Mouse (Mus musculus): ENCODE measurements around the gene Lifr.

Lifr gene

GRCm38 (mm10) chr15:7157658-7158057 is 67.2 kb downstream of the Lifr start:
- DNase-seq (ENCODE audit: low read depth, low spot score), result no peak

GRCm38 (mm10) chr15:7159869-7160268 is 69.5 kb downstream of the Lifr start:
- DNase-seq (ENCODE audit: low read depth, low spot score), result no peak

- DNase-seq (ENCODE audit: low read depth, low spot score), result no peak
Measured at GRCm38 (mm10) chr15:7160321-7160720, 69.9 kb downstream of the Lifr start.

- DNase-seq (ENCODE audit: low read depth, low spot score), result no peak
Measured at GRCm38 (mm10) chr15:7163851-7164250, 73.4 kb downstream of the Lifr start.

- DNase-seq (ENCODE audit: low read depth, low spot score), result no peak
Measured at GRCm38 (mm10) chr15:7166735-7167134, 76.3 kb downstream of the Lifr start.

GRCm38 (mm10) chr15:7167238-7167905 is 77.0 kb downstream of the Lifr start:
- no peak for DNase-seq (ENCODE audit: low read depth, low spot score)

GRCm38 (mm10) chr15:7167906-7168532 is 77.6 kb downstream of the Lifr start:
- peak; percentile 8 for DNase-seq (ENCODE audit: low read depth, low spot score)

GRCm38 (mm10) chr15:7172875-7173274 is 82.5 kb downstream of the Lifr start:
- DNase-seq (ENCODE audit: low read depth, low spot score), result no peak

- DNase-seq (ENCODE audit: low read depth, low spot score), result no peak
Measured at GRCm38 (mm10) chr15:7173346-7173745, 82.9 kb downstream of the Lifr start.

- no peak for DNase-seq (ENCODE audit: low read depth, low spot score)
Measured at GRCm38 (mm10) chr15:7173776-7174175, 83.4 kb downstream of the Lifr start.

- no peak for DNase-seq (ENCODE audit: low read depth, low spot score)
Measured at GRCm38 (mm10) chr15:7180576-7180975, 90.2 kb downstream of the Lifr start.

GRCm38 (mm10) chr15:7187682-7188081 is 97.3 kb downstream of the Lifr start:
- no peak for DNase-seq (ENCODE audit: low read depth, low spot score)

GRCm38 (mm10) chr15:7189678-7190454 is 99.5 kb downstream of the Lifr start:
- no peak for DNase-seq (ENCODE audit: low read depth, low spot score)

- no peak for DNase-seq (ENCODE audit: low read depth, low spot score)
Measured at GRCm38 (mm10) chr15:7191074-7191473, 100.7 kb downstream of the Lifr start.

- DNase-seq (ENCODE audit: low read depth, low spot score), result no peak
Measured at GRCm38 (mm10) chr15:7192582-7192981, 102.2 kb downstream of the Lifr start.

- no peak for DNase-seq (ENCODE audit: low read depth, low spot score)
Measured at GRCm38 (mm10) chr15:7194147-7194720, 103.8 kb downstream of the Lifr start.

GRCm38 (mm10) chr15:7194748-7195221 is 104.4 kb downstream of the Lifr start:
- no peak for DNase-seq (ENCODE audit: low read depth, low spot score)

- no peak for DNase-seq (ENCODE audit: low read depth, low spot score)
Measured at GRCm38 (mm10) chr15:7197652-7198445, 107.4 kb downstream of the Lifr start.

- no peak for DNase-seq (ENCODE audit: low read depth, low spot score)
Measured at GRCm38 (mm10) chr15:7198816-7199215, 108.4 kb downstream of the Lifr start.

GRCm38 (mm10) chr15:7200286-7200685 is 109.9 kb downstream of the Lifr start:
- DNase-seq (ENCODE audit: low read depth, low spot score), result no peak
